Mouse (Mus musculus) thymus, adult 18-20 months (tissue): ENCODE measurements around the gene Ccdc84.
"Not testable (repeated sequence)": the region's sequence is repeated elsewhere in the genome, so short reads cannot be mapped to it uniquely, and the experiment has no call there.

Experiments used
- DNase-seq, 2 experiments: peaks; one replicate each; pipeline ENCODE4 v3.0.0; 2022; ENCODE audit warnings: mixed read lengths in 2 of 2

Gene Ccdc84

DNA sequence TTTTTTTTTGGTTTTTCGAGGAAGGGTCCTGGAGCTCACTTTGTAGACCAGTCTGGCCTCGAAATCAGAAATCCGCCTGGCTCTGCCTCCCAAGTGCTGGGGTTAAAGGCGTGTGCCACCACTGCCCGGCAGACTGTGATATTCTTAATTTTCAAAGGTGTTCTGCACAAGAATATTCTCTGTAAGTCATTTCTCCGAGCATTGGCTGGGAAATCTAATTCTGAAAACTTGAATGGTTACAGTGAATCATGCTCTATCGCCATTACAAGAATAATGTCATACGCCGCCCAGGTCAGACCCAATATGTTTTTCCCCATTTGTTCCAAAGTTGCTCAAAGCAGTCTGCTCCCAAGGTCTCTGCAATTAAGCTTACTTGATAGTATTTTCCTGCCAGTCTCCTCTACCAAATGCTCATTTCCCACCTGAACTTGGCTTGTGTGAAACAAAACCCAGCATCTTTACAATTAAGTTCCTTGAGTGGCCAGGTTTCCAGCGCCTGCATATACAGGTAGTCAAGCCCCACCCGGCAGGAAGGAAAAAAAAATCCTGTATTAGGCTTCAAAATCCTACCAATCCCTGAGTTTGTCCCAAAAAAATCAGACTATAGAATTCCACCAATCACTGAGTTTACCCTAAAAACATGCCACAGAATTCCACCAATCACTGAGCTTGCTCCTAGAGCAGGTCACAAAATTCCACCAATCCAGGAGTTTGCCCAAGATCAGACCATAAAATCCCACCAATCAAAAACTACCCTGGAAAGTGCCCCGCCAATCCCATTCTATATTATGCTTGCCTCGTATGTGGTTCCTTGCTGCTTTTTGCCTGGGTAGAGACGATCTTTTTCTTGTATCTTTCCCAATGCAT, at the start of gene Ccdc84:
Gene Ccdc84, minus strand, starts transcription at position 51 of the 867 bp plus-strand sequence.
- DNase-seq = no peak

DNA sequence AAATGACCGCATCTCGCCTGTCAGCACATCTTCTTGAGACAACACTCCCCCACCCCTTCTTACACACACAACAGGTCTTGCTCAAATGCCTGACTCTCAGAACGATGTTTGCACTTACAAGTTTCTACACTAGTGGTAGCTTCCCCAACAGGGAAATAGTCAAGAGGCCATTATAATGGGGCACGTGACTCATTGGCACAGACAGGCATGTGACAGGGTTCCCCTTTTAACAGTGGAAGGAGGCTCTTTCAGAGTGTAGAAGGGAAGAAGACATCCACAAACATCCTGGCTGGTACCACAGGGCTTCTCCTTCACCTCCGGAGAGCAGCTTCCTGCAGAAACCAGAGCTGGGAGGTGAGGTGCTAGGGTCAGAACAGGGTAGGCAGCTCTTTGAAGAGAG, 43.6 kb upstream of the Ccdc84 start:
- DNase-seq = no peak

DNA sequence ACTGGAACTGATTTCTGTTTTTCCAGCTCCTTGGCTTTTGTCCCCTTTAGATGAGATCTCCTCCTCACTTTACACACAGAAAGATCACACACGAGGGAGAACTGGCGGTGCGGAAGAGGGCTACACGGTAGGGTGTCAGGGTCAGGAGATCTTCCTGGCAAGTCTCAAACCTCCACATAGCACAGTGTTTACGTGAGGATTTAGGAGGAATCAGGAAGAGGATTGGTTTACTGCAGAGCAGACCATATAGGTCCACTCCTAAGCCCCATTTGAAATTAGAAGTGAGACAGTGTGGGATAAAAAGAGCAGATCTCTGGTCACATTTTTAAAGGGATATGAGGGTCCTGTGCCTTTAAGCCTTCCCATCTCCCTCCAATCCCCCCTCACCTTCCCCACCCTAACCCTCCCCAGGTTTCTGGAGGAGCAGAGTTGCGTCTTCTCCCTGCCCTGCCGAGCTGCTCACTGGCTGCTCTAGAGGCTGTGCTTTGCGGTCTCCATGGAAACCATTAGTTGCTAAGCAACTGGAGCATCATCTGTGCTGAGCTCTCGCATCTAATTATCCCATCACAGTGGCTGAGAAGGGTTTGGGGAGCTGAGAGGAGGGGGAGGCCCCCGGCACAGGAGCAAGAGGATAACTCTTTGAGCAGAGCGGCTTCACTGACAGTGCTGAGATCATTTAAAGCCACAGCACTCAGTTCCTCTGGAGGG, 38.8 kb upstream of the Ccdc84 start:
- no peak for DNase-seq

DNA sequence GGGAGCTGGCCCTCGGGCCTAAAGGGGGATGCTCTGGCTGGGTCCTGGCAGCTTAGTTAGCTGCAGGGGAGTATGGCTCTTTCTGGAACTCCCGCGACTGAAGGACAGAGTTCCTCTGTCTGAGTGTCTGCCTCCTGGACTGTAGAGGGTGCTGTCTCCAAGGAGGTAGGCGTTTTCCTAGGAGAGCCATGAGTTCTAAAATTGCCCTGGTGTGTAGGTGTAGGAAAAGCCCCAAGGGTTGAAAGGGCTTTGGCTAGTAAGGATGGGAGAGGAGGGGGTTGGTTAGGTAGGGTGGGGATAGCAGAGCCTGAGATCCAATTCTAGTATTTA, 36.5 kb upstream of the Ccdc84 start, which contains the start of gene Upk2:
Gene Upk2, minus strand, starts transcription at position 86 of the 330 bp plus-strand sequence.
- DNase-seq = no peak

DNA sequence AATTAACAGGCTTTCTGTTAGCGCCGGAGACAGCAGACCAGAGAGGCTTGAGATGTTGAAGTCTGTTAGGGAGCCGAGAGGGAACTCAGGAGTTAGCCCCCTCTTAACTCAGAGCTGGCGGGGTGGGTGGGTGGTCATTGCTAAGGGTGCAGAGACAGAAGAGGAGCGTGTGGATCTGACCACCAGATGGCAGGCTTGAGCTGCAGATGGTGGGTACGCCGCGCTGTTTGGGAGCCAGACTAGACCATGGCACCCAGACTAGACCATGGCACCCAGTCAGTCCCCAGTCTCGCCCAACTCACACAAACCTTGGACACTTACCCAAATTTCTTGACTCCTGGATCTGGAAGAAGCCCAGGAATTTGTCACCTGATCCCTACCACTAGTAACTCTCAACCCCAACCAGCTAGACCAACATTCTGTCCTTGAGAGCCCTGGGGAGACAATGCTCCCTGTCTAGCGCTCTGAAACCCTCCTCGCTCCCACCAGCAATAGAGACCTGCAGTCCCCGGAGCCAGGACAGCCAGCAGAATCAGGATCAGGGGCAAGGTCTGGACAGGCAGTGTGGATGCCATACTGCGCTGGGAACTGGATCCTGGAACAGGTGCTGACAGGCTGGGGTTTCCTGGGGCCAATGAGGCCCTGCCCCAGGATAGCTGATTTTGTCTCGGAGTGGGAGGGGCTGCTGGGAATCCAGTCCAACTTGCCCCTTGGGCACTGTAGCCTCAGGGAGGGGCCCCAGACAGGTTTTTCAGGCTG, 35.9 kb upstream of the Ccdc84 start:
- peak; percentile 59 to 67 for DNase-seq

DNA sequence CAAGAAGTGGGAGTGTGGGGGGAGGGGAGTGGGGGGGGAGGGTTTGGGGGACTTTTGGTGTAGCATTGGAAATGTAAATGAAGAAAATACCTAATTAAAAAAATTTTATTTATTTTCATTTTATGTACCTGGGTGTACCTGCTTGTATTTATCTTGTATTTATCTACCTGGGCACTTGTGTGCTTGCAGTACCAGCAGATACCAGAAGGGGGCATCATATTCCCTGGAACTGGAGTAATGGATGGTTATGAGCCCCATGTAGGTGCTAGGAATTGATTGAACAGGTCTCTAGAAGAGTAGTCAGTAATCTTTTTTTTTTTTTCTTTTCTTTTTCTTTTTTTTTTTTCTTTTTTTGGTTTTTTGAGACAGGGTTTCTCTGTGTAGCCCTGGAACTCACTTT, 32.0 kb upstream of the Ccdc84 start:
- no peak for DNase-seq

DNA sequence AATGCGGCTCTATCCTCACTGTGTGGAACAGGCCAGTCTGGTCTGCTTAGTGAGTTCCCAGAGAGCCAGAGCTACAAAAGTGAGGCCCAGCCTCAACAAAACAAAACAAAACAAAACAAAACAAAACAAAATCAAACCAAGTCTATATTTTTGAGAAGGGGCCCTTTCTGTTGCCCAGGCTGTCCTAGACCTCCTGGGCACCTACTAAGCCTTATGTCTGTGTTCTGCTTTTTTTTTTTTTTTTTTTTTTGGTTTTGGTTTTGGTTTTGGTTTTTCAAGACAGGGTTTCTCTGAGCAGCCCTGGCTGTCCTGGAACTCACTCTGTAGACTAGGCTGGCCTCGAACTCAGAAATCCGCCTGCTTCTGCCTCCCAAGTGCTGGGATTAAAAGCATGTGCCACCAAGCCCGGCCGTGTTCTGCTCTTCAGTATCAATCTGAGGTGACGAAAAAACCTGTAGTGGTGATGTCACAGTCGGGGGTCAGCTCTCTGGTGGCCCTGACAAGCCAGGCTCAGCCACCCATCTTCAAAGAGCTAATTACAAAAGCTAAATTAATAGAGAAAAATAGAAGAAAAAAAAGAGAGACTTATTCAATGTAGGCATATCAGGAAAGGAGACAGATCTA, 26.1 kb upstream of the Ccdc84 start:
- DNase-seq = not testable (repeated sequence)

DNA sequence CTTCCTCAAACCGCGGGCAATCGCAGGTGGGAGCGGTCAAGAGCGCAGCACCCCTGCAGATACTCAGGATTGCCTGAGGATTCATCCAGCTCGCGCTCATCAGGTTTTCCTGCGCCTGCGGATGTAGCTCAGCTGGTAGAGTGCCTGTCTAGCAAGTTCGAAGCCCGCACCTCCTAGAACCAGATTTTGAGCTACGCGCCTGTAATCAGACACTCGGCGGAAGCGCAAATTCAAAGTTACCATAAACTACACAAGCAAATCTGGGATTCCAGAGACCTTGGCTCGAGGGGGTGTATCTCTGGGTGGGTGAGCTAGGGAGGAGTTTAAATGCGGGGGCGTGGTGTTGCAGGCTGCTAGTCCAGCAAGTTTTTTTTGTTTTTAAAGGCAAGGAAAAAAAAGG, 22.6 kb upstream of the Ccdc84 start, which contains the start of gene Foxr1:
Gene Foxr1, minus strand, starts transcription at position 176 of the 400 bp plus-strand sequence.
- no peak for DNase-seq

DNA sequence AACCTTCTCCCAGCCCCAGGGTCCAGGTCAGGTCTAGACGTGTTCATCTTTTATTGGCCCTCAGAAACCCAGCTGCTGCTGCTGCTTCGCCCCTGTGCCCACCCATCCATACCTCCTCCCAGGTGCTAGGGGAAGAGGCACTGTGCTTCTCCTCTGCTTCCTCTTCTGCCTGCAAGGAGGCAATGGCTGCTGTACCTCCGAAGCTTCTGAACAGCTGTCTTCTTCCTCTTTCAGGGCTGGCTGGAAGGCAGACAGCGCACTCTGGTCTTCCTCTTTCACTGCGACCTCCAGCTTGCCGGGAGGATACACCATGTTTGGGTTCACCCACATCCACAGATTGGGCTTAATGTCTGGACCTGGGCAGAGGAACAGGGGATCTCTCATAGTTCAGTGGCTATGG, 17.4 kb upstream of the Ccdc84 start:
- DNase-seq = no peak

DNA sequence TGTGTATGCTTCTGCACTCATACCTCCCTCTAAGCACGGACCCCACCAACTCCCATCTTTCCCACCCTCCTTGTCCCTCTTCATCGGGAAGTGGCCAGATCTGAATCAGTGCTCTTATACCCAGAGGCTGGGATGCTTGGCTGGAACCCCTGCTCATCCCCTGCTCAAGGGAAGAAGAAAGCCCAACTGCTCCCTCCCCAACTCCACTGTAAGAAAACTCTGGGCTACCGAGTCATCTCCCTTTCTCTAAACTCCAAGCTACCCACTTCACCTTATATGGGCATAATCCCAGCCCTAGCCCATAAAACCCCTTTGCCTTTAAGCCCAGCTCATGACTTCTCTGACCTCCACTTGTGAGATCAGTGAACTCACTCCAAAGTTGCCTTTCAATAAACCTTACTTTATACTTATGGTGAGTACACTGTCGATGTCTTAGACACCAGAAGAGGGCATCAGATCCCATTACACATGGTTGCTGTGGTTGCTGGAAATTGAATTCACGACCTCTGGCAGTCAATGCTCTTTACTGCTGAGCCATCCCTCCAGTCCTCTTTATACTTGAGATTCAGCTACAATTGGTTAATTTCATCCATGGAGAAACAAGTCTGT, 14.3 kb upstream of the Ccdc84 start:
- no peak for DNase-seq

DNA sequence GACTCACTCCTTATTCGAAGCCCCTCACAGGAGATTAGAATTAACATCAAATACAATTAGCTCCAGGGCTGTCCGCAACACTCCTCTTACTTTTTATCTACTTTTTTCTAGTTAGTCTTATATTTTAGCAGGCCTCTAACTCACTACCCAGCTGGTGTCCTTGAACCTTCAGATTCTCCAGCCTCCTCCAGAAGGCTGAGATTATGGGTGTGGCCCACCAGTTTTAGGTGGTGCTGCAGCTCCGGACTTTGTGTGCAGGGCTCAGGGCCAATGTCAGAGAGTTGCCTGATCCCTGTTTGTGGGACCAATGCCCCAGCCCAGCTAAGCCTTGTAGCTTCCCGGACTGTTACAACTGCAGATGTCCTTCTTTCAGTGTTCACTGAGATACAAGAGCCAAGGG, 5.2 kb upstream of the Ccdc84 start:
- DNase-seq = no peak

DNA sequence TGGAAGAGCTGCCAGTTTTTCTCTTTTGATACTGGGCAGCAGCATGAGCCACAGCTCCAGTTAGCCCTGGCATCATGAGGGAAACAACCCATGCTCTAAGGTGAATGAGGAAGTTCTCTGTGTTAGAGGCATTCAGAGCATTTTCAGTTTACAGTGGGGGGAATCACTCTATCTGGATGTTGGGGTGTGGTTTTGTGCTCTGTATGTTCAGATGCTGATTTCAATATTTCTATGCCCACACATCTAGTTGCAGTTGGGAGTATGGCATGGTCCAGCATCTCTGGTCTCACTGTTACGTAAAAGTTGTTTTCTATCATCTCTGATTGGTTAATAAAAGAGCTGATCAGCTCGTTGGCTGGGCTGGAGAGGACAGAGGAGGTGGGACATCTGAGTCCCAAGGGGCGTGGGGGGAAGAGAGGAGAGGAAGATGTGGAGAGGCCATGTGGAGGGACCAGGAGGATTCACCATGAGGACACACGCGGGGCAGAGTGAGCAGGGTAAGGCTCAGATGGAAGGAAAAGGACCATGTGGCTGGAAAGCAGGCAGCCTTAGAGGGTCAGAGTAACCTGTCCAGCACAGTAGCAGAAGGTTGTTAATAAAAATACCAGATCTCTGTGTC, 2.0 kb upstream of the Ccdc84 start:
- DNase-seq = no peak

DNA sequence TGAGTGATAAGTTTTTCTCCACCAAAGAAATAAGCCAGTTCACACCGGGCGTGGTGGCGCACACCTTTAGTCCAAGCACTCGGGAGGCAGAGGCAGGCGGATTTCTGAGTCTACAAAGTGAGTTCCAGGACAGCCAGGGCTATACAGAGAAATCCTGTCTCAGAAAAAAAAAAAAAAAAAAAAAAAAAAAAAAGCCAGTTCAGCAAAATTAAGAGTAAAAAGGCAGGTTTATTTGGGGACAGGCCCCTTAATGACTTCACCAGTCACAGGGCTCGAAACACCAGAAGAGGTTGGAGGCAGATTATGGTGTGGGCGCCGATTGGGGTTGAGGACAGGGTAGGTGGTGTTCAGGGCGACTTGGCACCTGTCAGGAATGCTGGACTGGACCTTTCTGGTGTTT, 1.4 kb upstream of the Ccdc84 start:
- DNase-seq = not testable (repeated sequence)

DNA sequence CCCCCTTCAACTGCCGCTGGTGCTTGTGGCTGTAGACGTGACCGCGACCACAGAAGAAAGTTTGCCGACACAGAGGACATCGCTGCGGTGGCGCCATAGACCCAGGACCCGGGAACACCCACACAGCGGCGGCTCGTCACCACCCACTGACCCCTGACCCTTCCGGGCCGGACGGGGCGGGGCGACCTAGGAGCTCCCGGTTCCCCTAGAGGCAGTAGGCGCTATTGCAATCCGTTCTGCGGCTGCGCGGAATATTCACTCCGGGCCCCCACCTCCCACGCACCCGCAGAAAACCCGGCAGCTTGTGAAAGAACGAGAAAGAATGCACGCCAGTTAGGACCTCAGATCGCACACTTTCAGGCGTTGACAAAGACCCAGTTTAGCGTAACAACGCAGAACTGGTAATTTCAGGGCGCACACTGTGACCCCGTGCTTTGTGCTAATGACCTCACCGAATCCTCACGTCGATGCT, 441 bp downstream of the Ccdc84 start:
- peak; percentile 78 to 86 for DNase-seq

DNA sequence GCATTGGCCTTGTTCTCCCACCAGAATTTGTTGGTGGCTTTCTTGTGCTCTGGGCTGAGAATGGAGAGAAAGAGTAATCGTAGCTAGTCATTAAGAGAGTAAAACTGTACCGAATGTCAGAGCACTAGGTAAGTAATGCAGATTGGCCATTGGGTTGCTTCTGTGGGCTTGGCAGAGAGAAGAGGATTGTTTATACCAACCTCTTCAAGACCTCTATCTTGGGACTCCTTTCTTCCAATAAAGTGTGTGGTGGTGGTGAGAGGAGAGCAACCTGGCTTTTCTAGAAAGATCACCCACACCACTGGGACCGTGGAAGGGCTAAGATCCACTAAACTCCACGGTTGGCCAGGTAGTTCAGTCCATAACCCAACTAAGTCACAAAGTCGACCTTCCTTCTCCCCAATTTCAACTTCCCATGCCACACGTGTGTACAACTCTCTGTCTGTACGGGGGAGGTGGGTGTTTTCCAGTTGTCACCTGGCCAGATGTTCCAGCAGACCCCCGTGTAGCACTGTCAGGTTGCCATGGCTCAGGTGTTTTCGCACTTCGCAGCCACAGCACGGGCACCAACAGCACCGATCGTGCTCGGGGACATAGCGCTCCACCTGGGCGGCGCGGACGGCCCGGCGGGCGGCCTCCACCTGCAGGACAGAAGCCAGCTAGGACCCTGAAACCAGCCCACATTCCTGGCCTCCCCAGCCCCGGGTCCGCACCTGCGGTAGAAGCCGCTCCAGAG, 1.0 kb downstream of the Ccdc84 start:
- no peak for DNase-seq

DNA sequence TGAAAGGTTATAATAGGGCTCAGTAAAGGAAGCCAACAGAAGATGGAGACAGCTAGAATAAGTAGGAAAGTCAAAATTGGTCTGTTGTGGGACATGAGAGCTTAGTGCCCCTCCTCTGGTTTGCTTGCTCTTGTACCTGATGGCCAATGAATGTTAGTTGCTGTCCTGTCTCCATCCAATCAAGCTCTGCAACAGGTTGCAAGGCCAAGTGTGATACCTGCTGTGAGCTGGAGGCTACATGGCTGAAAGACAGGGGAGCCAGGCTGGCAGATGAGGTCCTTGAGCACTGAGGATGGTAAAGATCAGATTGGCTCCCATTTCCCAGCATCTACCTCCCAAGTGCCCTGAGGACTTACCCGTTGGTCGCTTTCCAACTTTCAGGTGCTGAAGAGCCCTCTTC, 5.6 kb downstream of the Ccdc84 start:
- DNase-seq = no peak

DNA sequence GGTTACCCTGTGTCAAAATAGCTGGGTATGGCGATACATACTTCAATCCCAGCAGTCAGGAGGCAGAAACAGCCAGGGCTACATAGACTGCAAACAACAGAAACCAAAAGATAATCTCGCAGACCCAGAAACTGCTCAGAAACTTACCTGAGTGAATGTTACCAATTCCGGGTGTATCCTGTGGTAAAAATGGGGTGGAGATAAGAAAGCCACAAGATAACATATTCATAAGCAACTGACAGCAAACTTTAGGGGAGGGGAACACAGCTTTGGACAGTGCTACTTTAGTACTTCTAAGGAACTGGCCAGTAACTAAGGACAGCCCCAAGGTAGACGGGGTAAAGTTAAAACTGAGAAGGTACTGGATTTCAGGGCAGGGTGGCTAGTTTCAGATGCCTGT, 6.1 kb downstream of the Ccdc84 start:
- no peak for DNase-seq

DNA sequence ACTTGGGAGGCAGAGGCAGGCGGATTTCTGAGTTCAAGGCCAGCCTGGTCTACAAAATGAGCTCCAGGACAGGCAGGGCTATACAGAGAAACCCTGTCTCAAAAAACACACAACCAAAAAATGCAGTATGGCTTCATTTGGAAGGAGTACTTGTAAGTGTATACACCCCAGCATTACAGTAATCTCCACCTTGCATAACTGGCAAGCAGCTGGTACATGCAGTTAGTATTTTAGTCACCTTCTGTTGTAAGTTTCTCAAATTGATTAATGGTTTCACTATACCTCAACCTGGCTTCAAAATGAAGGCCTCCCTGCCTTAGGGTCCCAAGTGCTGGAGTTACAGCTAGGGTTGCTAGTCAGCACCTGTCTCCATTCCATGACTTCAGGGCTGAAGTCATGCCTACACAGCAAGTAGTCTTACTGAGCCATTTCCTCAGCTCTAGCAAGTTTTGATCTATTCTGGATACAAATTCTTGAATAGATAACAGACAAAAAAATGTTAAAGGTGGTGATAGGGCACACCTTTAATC, 6.7 kb downstream of the Ccdc84 start:
- DNase-seq = no peak

DNA sequence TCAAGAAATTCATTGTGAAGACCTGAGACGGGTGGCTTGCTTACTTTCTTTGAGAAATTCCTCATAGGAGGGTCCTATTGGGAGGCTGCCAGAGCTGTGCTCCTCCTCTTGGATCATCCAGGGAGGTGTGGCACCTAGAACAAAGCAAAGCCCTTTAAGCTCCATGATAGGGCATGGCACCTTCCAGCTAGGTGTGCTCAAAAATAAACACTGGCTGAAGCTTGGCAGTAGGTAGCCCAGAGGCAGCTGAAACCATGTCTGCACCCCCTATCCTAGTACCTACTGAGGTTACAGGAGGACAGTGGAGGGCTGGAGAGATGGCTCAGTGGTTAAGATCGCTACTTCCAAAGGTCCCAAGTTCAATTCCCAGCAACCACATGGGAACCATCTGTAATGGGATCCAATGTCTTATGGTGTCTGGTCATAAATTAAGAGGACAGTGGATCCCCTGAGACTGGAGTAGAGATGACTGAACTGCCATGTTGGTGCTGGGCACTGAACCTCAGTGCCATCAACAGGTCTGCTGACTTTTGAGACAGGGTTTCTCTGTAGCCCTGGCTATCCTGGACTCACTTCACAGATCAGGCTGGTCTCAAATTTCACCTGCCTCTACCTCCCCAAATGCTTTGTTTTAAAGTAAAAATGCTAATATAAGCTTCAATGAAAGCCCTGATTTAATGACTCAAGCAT, 7.6 kb downstream of the Ccdc84 start:
- DNase-seq = no peak

DNA sequence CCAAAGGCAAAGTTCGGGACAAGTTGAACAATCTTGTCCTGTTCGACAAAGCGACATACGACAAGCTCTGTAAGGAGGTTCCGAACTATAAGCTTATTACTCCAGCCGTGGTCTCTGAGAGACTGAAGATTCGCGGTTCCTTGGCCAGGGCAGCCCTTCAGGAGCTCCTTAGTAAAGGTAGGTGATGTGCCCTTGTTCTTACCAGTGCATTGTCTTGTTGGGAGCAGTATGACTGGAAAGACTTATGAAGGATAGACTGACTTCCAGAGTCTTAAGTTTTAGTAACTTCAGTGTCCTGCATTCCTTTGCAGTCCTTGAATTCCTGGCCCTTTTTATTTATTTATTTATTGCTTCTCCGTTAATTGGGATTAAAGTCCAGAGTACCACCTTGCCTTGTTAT, 9.7 kb downstream of the Ccdc84 start:
- DNase-seq = not testable (repeated sequence)
